Mouse (Mus musculus) frontal cortex, adult 2 months (tissue): ENCODE data around the gene Trim38. TPM values are rescaled to one million over a fixed set of nuclear protein-coding genes. Genes with fewer than 3 reads are reported as not detected.
A peak's percentile ranks its signal among the peaks of the same experiment; 100 is the strongest.

Experiments used
- DNase-seq, 2 experiments: peaks; one replicate each; pipeline ENCODE4 v3.0.0; 2022; ENCODE audit warnings: low spot score in 1 of 2; ENCODE audit errors: extremely low spot score in 1 of 2
- polyA plus RNA-seq: library from polyadenylated mRNA; depleted of rRNA; stranded (reverse); fragments of >200 nt; gene quantifications from 2 replicates; pipeline ENCODE4 v1.2.3, GENCODE M21; 2012

Gene Trim38
- polyA plus RNA-seq, 1 experiment: 0.24 TPM

DNA sequence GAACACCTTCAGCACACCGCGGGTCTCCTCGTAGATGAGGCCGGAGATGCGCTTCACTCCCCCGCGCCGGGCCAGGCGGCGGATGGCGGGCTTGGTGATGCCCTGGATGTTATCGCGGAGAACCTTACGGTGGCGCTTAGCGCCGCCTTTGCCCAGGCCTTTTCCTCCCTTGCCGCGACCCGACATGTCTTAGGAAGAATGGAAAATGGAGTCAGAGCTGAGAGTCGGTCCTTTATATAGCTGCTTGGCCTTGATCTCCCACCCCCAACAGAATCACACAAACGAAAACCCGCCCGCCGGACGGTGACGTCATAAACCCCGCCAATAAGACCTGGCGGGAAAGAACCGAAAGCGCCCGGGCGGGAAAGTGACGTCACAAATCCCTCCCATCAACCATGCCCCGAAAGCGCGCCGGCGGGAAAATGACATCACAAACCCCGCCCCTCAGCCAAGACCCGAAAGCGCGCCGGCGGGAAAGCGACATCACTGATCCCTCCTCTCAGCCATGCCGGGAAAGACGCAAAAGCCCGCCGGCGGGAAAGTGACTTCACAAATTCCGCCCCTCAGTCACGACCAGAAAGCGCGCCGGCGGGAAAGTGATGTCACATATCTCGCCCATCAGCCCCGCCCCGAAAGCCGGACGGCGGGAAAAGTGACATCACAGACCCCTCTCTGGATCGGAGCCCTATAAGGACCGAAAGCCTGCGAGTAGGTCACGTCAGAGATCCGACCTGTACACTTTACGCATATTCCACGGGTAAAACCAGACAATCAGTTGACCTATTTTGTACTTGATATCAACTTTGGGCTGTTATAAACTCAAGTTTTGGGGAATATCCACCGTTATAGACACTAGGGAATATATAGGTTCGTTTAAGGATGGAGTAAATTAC, 8.5 kb upstream of the Trim38 start, which contains the start of gene Hist1h4a:
Gene Hist1h4a (minus strand): TSS at position 259 of the 893 bp plus-strand sequence.
- peak; percentile 98 to 99 for DNase-seq

GRCm38 (mm10) chr13:23761871-23762821, 7.6 kb upstream of the Trim38 start, which contains the start of gene Hist1h3a:
TSS of gene Hist1h3a (minus strand) at chr13:23762386.
- peak in 1 of 2 experiments; percentile 84 for DNase-seq

DNA sequence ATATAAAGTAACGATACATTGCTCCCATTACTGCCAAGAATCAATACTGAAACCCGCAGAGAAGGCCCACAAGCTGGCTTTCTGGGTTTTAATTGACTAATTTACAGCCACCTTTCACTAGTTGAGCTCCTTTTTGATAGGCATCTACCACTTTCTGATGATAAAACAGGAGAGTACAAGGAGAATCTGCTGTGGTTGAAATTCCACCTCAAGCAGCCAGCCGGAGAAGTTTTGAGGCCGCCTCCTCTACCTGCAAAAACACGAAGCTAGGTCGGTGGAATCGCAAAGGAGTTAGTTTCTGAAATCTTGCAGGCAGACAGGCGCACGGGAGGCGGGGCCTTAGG, 6.5 kb upstream of the Trim38 start:
- DNase-seq: no peak

GRCm38 (mm10) chr13:23763586-23764323, 6.0 kb upstream of the Trim38 start, which contains the start of gene Hist1h1a:
TSS of gene Hist1h1a (plus strand) at chr13:23763666.
- DNase-seq: peak; percentile 79 to 89

GRCm38 (mm10) chr13:23764324-23765171, 5.2 kb upstream of the Trim38 start:
- no peak for DNase-seq

DNA sequence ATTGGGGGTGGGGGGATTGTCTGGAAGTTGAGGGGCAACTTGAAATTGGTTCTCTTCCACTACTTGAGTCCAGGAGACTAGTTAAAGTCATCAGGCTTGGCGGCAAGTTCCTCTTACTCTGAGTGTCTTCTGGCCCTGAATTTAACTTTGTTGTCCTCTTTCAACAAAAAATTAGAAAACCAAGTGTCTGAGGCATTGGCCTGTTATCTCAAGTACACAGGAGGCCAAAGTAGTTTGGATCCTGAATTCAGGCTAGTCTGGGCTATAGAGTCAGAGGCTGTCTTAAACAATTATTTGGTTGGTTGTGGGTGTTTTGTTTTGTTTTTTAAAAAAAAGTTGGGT, 4.6 kb upstream of the Trim38 start:
- no peak for DNase-seq

DNA sequence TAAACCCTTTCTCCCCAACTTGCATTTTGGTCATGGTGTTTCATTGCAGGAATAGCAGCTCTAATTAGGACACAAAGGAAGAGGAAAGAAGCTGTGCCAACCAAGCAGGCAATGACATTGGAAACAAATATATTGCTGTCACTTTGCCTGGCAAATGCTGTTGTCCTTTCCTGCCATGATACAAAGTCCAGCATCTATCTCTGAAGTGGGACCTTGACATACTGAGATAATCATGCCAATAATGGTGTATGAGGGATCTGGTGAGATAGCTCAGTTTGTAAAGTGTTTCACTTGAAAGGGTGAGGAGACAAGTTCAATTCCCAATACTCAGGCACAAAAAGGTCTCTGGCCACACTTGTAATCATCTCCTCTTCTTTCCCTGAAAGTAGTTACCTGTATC, 2.9 kb upstream of the Trim38 start:
- no peak for DNase-seq

DNA sequence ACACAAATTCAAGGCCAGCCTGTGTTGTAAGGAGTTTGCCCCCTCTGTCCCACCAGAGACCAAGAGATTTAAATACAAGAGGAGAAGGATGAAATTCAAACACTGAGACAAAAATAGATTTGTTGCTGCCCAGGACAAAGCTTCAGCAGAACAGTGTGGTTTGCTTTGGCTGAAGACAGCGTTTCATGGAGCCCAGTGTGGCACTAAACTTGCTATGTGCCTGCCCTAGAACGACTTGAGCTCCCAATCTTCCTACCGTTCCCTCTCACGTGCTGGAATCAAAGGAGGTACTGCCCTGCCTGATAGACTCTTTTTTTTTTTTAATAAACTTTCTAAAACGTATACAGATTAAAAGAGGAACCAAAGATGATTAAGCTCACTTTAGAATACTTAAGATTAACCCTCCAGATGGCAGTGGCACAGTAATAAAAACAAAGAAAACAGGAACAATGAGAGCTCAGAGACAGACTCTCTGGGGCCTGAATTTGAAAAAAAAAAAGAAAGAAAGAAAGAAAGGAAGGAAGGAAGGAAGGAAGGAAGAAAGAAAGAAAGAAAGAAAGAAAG, 797 bp upstream of the Trim38 start:
- DNase-seq: no peak

DNA sequence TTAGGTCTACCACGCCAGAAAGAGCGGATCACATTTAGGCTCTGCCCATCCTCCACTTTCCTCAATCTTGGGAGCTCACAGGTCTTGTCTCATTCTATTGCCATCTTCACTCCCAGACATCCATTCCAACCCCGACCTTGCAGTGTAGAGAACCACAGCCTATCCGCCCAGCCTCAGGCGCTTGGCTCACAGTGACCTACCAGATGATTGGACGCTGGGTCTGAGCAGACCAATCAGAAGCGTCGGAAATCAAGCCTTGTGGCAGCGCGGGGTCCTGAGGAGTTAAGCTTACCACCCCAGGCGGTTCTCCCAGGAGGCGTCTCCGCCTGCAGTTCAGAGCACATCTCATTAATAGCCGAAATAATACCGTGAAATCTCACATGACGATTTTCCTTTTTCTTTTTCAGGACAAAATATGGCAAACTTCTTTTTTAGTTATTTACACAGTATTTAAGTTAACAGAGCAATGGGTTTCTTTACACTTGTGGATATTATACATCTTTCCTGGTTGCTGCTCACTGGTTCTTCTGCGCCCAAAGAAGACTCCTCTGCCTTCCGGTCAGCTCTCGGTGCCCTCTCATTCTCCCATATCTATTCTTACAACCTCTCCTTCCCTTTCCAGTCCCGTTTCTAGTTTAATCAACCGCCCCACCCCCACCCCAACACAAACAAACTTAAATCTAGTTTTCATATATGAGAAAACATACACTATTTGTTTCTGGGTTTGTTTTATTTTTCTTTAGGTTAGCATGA, 3.0 kb downstream of the Trim38 start:
- peak; percentile 44 to 62 for DNase-seq

DNA sequence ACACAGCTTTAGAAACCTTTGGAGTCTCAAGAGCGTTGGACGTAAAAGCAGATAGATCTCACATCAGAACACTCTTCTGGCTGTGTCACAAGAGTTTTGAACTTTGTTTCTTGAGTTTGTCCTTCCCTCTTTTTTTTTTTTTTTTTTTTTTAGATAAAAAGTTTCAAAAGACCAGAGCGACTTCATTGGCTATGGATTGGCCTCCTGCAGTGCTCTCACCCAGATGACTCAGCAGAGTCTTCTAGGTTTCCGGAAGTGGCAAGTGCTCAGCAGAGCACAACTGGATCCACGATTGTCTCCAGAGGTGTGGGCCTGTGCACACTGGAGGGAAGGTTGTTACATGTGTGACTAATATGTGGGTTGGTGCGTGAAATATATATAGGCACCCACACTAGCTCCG, 8.6 kb downstream of the Trim38 start:
- no peak for DNase-seq

DNA sequence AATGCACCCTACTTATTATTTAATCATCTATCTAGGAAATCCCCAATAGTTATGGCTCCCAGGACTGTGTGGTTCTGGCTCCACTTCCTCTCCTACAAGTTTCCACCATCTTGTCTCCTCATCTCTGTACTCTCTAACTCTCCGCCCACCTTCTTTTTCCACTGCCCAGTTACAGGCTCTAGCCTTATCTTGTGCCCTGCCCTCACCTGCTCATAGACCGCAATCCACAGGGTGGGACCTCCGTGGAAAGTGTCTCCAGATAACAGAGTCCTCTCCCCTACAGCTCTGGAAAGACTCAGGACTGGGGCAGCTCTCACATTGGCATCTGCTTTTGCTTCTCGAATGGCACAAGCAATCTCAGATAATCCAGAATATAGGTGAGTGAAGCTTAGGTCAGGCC, 9.3 kb downstream of the Trim38 start:
- no peak for DNase-seq

GRCm38 (mm10) chr13:23792520-23792919, 22.8 kb downstream of the Trim38 start:
- peak; percentile 4 to 79 for DNase-seq

DNA sequence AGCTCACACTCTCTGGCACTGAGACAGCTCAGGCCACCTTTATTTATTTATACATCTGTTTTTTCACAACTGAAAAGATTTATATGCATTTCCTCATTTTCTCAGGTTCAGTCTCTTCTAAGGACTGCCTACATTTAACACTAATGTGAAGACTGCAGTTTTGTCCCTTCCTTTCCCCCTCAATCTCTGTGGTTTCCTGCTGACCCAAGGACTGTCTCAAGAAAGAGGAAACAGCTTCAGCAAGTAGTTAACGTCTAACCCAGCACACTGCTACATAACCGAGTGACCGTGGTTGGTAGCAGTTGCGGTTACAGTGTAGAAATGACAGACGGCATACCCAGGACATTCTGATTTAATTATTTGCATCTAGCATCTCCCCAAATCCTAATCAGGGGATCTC, 29.7 kb downstream of the Trim38 start:
- DNase-seq: no peak

GRCm38 (mm10) chr13:23804532-23804931, 34.8 kb downstream of the Trim38 start:
- no peak for DNase-seq

- no peak for DNase-seq
Measured at GRCm38 (mm10) chr13:23806422-23807052, 36.8 kb downstream of the Trim38 start, which contains the start of gene Slc17a2. TSS of gene Slc17a2 (plus strand) at chr13:23806993.

GRCm38 (mm10) chr13:23816148-23816547, 46.4 kb downstream of the Trim38 start:
- no peak for DNase-seq

DNA sequence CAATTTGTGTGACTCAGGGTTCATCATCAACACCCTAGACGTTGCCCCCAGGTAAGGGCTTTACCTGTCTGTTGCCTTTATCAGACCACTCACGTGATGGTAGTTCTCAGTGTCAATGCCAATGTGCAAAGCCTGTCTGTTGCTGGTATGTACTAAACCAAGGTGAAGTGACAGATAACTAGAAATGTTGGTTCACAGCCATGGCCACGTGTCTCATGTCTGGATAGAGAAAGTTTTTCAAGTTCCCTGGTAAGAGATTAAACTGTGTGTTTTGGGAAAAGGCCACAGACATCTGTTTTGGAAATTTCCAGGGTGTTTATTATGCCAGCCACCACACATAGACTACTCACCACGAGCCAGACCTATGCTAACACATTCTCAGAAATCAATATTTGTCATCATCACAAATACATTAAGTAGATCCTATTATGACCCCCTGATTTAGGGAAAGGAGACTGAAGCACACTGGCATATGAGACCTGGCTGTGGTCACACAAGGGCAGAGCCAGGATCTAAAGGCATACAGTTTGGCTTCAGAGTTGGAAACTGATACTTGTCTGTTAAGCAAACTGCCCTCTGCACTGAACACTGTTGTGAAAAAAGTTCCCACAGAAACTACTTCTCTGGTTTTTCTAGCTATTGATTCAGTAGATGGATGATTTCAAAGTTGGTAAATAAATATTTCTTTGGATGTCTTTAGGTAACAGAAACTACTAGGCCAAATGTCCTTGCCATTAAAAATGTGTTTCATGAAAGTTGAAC, 50.6 kb downstream of the Trim38 start:
- no peak for DNase-seq
